Mouse (Mus musculus) macrophage (primary cell): ENCODE results near the gene Rrp1b. TPM values are rescaled to one million over a fixed set of nuclear protein-coding genes. Genes with fewer than 3 reads are reported as not detected.

Experiments
- H3K27ac ChIP-seq: fragments of 350-480 bp; formaldehyde crosslinking; 2 replicates; pipeline ENCODE4 v1.9.0; 2021
- H3K36me3 ChIP-seq: fragments of 350-480 bp; formaldehyde crosslinking; 2 replicates; pipeline ENCODE4 v1.9.0; 2021; ENCODE audit errors: inconsistent target
- H3K4me3 ChIP-seq: fragments of 350-480 bp; formaldehyde crosslinking; 2 replicates; pipeline ENCODE4 v1.9.0; 2021; ENCODE audit errors: inconsistent target
- H3K79me2 ChIP-seq: fragments of 350-480 bp; formaldehyde crosslinking; 2 replicates; pipeline ENCODE4 v1.9.0; 2021; ENCODE audit errors: inconsistent target
- WGBS: methylation state at CpG from one replicate; pipeline ENCODE4 v1.1.7; 2026; ENCODE audit warnings: inconsistent platforms; ENCODE audit not compliant: missing documents; 5-methylcytosine and 5-hydroxymethylcytosine counted together
- polyA plus RNA-seq: library from polyadenylated mRNA; stranded (reverse); fragments of 250-400 nt; gene quantifications from 3 replicates; pipeline ENCODE4 v1.2.4, GENCODE M21; 2018; ENCODE audit warnings: inconsistent platforms

Gene Rrp1b
- polyA plus RNA-seq, 1 experiment from 2014 or later = 7.3 TPM

DNA sequence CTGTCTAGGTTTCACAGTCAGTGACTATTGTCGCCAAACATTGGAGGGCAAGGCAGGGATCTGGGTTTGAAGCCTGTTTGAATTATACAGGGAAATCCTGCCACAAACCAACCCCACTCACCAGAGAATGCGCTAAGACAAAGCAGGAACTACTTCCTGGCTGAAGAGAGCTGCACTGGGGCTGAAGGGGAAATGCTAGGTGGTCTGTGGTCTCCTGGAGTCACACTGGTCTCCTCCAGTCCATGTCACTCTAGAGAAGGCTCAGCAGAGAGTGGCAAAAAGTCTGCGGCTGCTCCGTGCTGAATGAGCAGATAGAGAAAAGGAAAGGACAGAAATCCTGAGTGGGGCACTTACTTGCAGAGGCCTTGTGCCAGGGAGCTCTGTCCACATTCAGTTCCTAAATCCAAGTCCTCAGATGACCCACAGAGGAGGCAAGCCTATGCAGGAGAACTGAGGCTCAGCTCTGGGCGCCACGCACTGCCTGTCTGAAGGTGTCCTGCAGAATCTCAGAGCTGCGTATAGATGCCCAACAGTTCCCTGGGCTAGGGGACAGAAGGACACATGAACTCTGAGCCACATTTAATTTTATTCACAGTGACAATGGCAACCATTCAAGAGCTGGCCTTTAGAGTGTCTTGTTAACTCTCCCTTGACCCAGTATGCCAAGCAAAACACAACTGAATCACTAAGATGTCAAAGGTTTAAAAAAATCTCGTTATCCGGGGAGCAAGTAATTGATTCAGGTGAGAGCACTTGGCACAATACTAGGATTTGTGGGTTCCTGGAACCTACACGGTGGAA, 75.3 kb downstream of the Rrp1b start:
- H3K4me3 ChIP-seq = no peak overlapping the region
- H3K27ac ChIP-seq = no peak overlapping the region
- WGBS = 59% methylated on average over 10 of the region's 10 CpGs
- no peaks in the 10 kb centered on the region for H3K79me2 ChIP-seq
- no peaks in the 10 kb centered on the region for H3K36me3 ChIP-seq

Other genes starting within 250 kb of the Rrp1b start
- gene Sik1, start 180.3 kb upstream of the Rrp1b start, polyA plus RNA-seq = 6.1 to 8.6 TPM (median 7.3 TPM) in 3 replicates
- gene Hsf2bp, start 249 bp downstream of the Rrp1b start, polyA plus RNA-seq = not detected in 3 replicates
- gene Notch3, start 130.8 kb downstream of the Rrp1b start, polyA plus RNA-seq = not detected in 3 replicates
- not detected in 3 replicates for gene Ephx3, start 153.4 kb downstream of the Rrp1b start, polyA plus RNA-seq
- 51.6 to 129 TPM (median 55.6 TPM) in 3 replicates for gene Brd4, start 248.6 kb downstream of the Rrp1b start, polyA plus RNA-seq